Mouse (Mus musculus) limb, embryonic 12.5 days (tissue): ENCODE measurements around the gene Gps2. TPM values are rescaled to one million over a fixed set of nuclear protein-coding genes. Genes with fewer than 3 reads are reported as not detected.
A peak's percentile ranks its signal among the peaks of the same experiment; 100 is the strongest.
"Not testable (repeated sequence)": the region's sequence is repeated elsewhere in the genome, so short reads cannot be mapped to it uniquely, and the experiment has no call there.

ENCODE experiments used
- ATAC-seq: fragments of 200-750 bp; cut with Nextera tagmentation; 2 replicates; pipeline ENCODE4 v1.8.0; 2017; ENCODE audit warnings: low read depth, moderate TSS enrichment; ENCODE audit not compliant: insufficient number of reproducible peaks, insufficient read depth, low FRiP score, low TSS enrichment
- H3K27ac ChIP-seq: fragments of 300-500 bp; sonication (generic); 2 replicates; pipeline ENCODE4 v1.5.1; 2016; ENCODE audit warnings: mild to moderate bottlenecking, moderate library complexity
- H3K27me3 ChIP-seq: fragments of 300-500 bp; sonication (generic); 2 replicates; pipeline ENCODE4 v1.6.1; 2016; ENCODE audit warnings: mild to moderate bottlenecking, moderate library complexity
- H3K36me3 ChIP-seq: fragments of 300-500 bp; sonication (generic); 2 replicates; pipeline ENCODE4 v1.6.1; 2016; ENCODE audit warnings: mild to moderate bottlenecking, moderate library complexity
- H3K4me1 ChIP-seq: fragments of 300-500 bp; sonication (generic); replicated peaks from 2 replicates; pipeline ENCODE4 v1.6.1; 2016
- H3K4me2 ChIP-seq: fragments of 300-500 bp; sonication (generic); 2 replicates; pipeline ENCODE4 v1.6.1; 2016; ENCODE audit warnings: mild to moderate bottlenecking, moderate library complexity
- H3K4me3 ChIP-seq: fragments of 300-500 bp; sonication (generic); replicated peaks from 2 replicates; pipeline ENCODE4 v1.5.1; 2016; ENCODE audit warnings: mild to moderate bottlenecking
- H3K9ac ChIP-seq: fragments of 300-500 bp; sonication (generic); replicated peaks from 2 replicates; pipeline ENCODE4 v1.6.1; 2016; ENCODE audit warnings: mild to moderate bottlenecking, moderate library complexity
- H3K9me3 ChIP-seq: fragments of 300-500 bp; sonication (generic); 2 replicates; pipeline ENCODE4 v1.6.1; 2016; ENCODE audit warnings: mild to moderate bottlenecking, moderate library complexity
- WGBS: fragments of 180-500 bp; shearing (Covaris S2); methylation state at CpG from one replicate; pipeline ENCODE4 v1.1.7; 2016; 5-methylcytosine and 5-hydroxymethylcytosine counted together
- polyA plus RNA-seq: library from polyadenylated mRNA; unstranded; fragments of >200 nt; fragmentation: Nextera tagmentation; extraction: Ambion mirVana; gene quantifications from 2 replicates; pipeline ENCODE4 v1.2.1, GENCODE M21; 2016

The Gps2 gene
- polyA plus RNA-seq, 1 experiment from 2014 or later, result 92.0 TPM

DNA sequence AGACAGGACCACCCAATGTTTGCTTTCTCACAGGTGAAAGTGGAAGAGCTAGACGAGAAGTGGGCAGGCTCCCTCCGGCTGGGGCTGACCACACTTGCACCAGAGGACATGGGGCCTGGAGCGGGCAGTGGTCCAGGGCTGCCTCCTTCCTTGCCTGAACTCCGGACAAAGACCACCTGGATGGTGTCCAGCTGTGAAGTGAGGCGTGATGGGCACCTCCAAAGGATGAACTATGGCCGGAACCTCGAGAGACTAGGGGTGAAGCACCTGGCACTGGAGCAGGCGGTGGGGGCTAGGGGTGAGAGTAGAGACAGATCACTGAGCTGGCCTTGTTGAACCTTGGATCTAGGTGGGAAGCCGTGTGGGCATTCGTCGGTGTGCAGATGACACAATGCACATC is 5.0 kb upstream of the Gps2 start:
- Histone ChIP-seq H3K4me2 (no peak overlapping the region), H3K9ac (no peak overlapping the region), H3K4me3 (no peak overlapping the region), H3K9me3 (no peaks in the 10 kb centered on the region), H3K36me3 (peaks cover 98% of the 10 kb centered on the region), H3K27ac (no peak overlapping the region), H3K4me1 (peaks cover 9% of the 10 kb centered on the region), H3K27me3 (no peaks in the 10 kb centered on the region)
- no peak for ATAC-seq
- WGBS, result 93% methylated on average over 11 of the region's 11 CpGs

DNA sequence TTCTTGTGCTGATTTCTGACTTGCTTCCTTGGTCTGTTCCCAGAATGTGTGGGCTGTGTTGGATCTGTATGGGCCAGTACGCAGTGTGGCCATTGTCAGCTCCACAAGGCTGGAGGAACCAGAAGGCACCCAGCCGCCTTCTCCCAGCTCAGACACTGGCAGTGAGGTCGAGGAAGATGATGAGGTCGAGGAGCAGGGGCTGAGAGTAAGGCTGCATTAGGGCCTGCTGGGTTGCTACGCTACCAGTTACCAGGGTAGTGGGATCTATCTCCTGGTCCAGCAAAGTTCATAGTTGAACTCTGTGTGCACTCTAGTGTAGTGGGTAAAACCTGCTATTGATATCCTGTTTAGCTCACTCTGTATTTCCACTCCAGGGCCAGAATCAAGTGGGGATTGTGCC is 4.5 kb upstream of the Gps2 start:
- Histone ChIP-seq H3K4me1 (peaks cover 9% of the 10 kb centered on the region), H3K27me3 (no peaks in the 10 kb centered on the region), H3K9me3 (no peaks in the 10 kb centered on the region), H3K36me3 (peaks cover 93% of the 10 kb centered on the region), H3K27ac (no peak overlapping the region), H3K9ac (no peak overlapping the region), H3K4me3 (no peak overlapping the region), H3K4me2 (no peak overlapping the region)
- WGBS, result 86% methylated on average over 5 of the region's 5 CpGs
- no peak for ATAC-seq

DNA sequence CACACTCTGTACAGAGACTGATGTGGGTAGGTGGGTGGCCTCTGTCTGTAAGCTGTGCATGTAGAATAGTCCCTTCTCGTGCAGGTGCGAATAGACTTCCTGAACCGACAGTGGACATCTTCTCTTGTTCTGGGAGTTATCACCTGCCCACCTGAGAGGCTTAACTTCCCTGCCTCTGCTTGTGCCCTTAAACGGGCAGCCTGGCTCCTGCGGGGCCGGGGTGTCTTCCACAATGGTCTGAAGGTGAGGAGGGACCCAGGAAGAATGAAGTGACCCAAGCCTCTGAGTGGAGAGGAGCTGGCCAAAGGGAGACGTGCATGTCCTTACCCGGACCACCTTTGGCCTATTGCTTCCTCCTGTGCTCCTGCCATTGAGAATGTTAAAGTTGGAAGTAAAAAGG is 3.5 kb upstream of the Gps2 start:
- WGBS, result 94% methylated on average over 8 of the region's 8 CpGs
- Histone ChIP-seq H3K36me3 (peaks cover 91% of the 10 kb centered on the region), H3K4me2 (no peak overlapping the region), H3K27ac (no peak overlapping the region), H3K4me1 (peaks cover 17% of the 10 kb centered on the region), H3K4me3 (no peak overlapping the region), H3K9ac (no peak overlapping the region), H3K27me3 (no peaks in the 10 kb centered on the region), H3K9me3 (no peaks in the 10 kb centered on the region)
- ATAC-seq, result no peak

DNA sequence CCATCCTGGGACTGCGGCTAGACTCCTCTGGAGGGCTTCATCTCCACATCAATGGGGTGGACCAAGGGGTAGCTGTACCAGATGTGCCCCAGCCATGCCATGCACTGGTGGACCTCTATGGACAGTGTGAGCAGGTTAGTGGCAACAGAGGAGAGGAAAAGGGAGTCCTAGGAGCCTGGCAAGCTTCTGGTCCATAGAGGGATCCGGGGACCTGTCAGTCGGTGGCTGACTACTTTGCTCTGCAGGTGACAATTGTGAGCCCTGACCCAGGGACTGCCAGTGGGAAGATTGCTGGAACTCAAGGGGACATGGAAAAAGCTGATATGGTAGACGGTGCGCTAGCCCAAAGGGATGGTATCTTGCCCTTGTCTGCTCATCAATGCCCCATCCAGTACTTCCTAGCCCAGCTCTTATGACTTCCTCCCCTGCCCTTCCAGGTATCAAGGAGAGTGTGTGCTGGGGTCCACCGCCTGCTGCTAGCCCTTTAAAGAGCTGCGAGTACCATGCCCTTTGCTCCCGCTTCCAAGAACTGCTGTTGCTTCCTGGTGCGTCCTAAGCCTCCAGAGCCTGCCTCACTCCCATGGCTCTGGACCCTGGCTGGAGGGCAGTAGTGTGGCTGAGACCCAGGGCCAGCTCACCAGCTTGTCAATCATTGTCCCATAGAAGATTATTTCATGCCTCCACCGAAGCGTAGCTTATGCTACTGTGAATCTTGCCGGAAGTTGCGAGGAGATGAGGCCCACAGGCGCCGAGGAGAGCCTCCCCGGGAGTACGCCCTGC is 2.7 kb upstream of the Gps2 start:
- ATAC-seq, result no peak
- WGBS, result 93% methylated on average over 17 of the region's 17 CpGs
- no peak overlapping the region for H3K9ac ChIP-seq

DNA sequence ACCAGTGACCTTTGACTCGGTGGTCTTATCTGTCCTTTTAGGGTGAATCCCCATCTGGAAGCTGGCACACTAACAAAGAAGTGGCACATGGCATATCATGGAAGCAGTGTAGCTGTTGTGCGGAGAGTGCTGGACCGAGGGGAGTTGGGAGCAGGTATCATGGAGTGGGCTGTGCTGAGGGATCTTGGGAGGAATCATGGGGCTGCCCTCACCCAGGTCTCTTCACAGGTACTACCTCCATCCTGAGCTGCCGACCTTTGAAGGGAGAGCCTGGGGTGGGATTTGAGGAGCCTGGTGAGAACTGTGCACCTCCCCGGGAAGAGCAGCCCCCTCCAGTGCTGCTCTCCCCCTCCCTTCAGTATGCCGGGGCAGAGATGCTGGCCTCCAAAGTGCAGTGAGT is 2.0 kb upstream of the Gps2 start:
- Histone ChIP-seq H3K27ac (no peak overlapping the region), H3K9ac (no peak overlapping the region), H3K4me2 (no peak overlapping the region), H3K9me3 (no peaks in the 10 kb centered on the region), H3K36me3 (peaks cover 91% of the 10 kb centered on the region), H3K4me3 (no peak overlapping the region), H3K4me1 (peaks cover 27% of the 10 kb centered on the region), H3K27me3 (no peaks in the 10 kb centered on the region)
- 93% methylated on average over 6 of the region's 6 CpGs for WGBS
- no peak for ATAC-seq

More for the DNA sequence above, 2.7 kb upstream of the Gps2 start:
- Histone ChIP-seq H3K36me3 (peaks cover 91% of the 10 kb centered on the region), H3K27ac (no peak overlapping the region), H3K4me2 (no peak overlapping the region), H3K4me1 (peaks cover 25% of the 10 kb centered on the region), H3K9me3 (no peaks in the 10 kb centered on the region), H3K27me3 (no peaks in the 10 kb centered on the region), H3K4me3 (no peak overlapping the region)

DNA sequence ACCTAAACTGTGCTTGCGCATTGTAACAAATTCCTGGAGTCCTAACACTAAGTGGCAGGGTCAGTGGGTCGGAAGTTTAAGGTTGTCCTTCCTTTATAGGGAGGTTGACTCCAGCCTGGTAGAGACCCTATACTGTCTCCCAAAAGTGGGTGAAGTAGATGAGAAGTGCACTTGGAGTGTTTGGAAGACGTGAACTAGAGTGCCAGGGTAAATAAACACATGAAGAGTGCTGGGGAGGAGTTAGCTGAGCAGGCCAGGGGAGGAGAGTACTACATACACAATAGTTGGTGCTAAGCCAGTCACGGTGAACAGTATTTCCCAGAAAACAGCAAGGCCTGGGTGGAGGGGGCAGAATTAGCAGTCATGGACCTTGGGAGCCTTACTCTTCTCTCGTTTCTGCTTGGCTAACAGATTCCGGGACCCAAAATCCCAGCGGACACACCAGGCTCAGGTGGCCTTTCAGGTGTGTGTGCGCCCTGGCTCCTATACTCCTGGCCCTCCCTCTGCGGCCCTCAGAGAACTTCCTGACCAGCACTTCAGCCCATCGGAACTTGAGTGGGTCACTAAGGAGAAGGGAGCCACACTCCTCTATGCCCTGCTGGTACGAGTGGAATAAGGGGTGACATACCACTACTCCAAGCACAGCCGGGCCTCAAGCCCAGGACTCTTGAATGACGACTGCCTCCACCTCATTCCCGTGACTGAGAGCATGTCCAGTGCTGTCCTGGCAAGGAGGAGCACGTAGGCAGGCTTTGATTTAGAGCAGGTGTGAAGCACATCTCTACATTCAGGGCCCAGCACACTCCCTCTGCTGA is 765 bp upstream of the Gps2 start:
- peak overlapping the region; percentile 93 for H3K9ac ChIP-seq
- WGBS, result 75% methylated on average over 15 of the region's 15 CpGs
- peak overlapping the region; percentile 92 for H3K4me3 ChIP-seq
- peak overlapping the region; percentile 98 for H3K4me2 ChIP-seq
- no peaks in the 10 kb centered on the region for H3K9me3 ChIP-seq
- H3K4me1 ChIP-seq, result peaks cover 33% of the 10 kb centered on the region
- H3K27me3 ChIP-seq, result no peaks in the 10 kb centered on the region
- H3K36me3 ChIP-seq, result peaks cover 91% of the 10 kb centered on the region
- H3K27ac ChIP-seq, result peak overlapping the region; percentile 92; the same call in 1 of the 2 replicates
- ATAC-seq, result 0 out of 2 replicates have a peak, but pooled peaks have one; percentile 24

DNA sequence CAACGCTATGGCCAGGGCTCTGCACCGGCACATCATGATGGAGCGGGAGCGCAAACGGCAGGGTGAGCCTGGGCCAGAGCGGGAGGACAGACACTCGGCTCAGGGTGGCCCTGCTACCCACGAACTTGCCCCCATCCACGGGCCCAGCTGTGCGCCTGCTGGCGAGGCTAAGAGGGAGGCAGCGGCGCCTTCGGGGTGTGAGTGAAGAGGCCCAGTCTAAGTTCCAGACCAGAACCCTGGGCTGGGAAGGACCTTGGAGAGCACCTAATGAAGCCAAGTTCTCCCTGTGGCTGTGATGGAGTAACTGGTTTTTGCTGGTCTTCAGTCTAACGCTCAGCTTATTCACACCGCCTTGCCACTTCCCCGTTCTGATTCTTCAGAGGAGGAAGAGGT is 680 bp downstream of the Gps2 start:
- H3K4me2 ChIP-seq, result peak overlapping the region; percentile 98
- peaks cover 44% of the 10 kb centered on the region for H3K4me1 ChIP-seq
- peak overlapping the region; percentile 93 for H3K9ac ChIP-seq
- peaks cover 91% of the 10 kb centered on the region for H3K36me3 ChIP-seq
- WGBS, result 4% methylated on average over 17 of the region's 17 CpGs
- no peak for ATAC-seq
- peak overlapping the region; percentile 92 for H3K4me3 ChIP-seq
- H3K27me3 ChIP-seq, result no peaks in the 10 kb centered on the region
- peak overlapping the region; percentile 92 for H3K27ac ChIP-seq
- no peaks in the 10 kb centered on the region for H3K9me3 ChIP-seq

DNA sequence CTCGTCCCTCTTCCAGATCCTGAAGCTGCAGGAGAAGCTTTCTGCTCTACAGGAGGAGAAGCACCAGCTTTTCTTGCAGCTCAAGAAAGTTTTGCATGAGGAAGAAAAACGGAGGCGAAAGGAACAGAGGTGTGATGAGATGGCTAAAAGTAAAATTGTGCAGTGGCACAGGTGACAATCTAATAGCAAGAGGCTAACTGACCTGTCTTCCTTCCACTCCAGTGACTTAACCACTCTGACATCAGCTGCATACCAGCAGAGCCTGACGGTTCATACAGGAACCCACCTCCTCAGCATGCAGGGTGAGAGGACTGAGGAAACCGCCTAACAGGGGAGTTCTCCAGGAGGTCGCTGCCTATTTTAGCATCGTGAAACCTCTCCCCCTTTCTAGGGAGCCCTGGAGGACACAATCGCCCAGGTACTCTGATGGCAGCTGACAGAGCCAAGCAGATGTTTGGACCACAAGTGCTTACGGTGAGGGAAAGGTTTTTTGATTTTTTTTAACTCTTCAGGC is 1.3 kb downstream of the Gps2 start:
- no peak overlapping the region; the same call in 1 of the 2 replicates for H3K9ac ChIP-seq
- H3K36me3 ChIP-seq, result peaks cover 85% of the 10 kb centered on the region
- no peak overlapping the region for H3K27ac ChIP-seq
- 31% methylated on average over 9 of the region's 9 CpGs for WGBS
- no peaks in the 10 kb centered on the region for H3K27me3 ChIP-seq
- H3K9me3 ChIP-seq, result no peaks in the 10 kb centered on the region
- no peak for ATAC-seq
- H3K4me1 ChIP-seq, result peaks cover 50% of the 10 kb centered on the region
- H3K4me3 ChIP-seq, result peak overlapping the region; percentile 92
- H3K4me2 ChIP-seq, result peak overlapping the region; percentile 98

DNA sequence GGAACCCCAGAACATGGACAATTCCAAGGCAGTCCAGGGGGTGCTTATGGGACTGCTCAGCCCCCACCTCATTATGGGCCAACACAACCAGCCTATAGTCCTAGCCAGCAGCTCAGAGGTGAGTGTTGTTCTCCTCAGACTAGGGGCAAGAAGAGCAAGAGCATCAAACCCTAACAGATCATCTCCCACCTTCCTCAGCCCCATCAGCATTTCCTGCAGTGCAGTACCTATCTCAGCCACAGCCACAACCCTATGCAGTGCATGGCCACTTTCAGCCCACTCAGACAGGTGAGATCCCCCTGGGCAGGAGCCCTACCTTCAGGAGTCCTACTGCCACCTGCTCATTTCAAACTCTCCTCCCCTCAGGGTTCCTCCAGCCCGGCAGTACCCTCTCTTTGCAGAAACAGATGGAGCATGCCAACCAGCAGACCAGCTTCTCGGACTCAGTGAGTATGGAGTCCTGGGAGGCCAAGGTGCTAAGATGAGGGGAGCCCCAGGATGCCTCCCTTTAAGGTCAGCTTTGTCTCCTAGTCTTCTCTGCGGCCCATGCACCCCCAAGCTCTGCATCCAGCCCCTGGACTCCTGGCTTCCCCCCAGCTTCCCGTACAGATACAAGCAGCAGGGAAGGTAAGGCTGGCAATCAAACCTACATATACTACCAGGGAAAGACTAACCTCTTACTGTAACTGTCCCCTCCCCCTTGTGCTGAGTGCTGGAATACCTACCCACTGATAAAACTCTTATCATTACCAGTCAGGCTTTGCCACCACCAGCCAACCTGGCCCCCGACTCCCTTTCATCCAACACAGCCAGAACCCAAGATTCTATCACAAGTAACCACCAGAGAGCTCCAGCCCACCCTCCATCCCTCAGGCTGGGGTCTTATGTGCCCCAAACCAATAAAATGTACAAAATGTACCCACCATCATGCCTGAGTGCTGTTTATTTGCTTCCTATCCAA is 2.3 kb downstream of the Gps2 start:
- Histone ChIP-seq H3K4me1 (peaks cover 50% of the 10 kb centered on the region), H3K27ac (0 out of 2 replicates have a peak overlapping the region, but pooled peaks have one; percentile 12), H3K9me3 (no peaks in the 10 kb centered on the region), H3K4me3 (peak overlapping the region; percentile 13; the same call in 1 of the 2 replicates), H3K27me3 (no peaks in the 10 kb centered on the region), H3K9ac (no peak overlapping the region; the same call in 1 of the 2 replicates), H3K4me2 (peak overlapping the region; percentile 98), H3K36me3 (peaks cover 76% of the 10 kb centered on the region)
- ATAC-seq, result no peak
- 59% methylated on average over 5 of the region's 5 CpGs for WGBS

DNA sequence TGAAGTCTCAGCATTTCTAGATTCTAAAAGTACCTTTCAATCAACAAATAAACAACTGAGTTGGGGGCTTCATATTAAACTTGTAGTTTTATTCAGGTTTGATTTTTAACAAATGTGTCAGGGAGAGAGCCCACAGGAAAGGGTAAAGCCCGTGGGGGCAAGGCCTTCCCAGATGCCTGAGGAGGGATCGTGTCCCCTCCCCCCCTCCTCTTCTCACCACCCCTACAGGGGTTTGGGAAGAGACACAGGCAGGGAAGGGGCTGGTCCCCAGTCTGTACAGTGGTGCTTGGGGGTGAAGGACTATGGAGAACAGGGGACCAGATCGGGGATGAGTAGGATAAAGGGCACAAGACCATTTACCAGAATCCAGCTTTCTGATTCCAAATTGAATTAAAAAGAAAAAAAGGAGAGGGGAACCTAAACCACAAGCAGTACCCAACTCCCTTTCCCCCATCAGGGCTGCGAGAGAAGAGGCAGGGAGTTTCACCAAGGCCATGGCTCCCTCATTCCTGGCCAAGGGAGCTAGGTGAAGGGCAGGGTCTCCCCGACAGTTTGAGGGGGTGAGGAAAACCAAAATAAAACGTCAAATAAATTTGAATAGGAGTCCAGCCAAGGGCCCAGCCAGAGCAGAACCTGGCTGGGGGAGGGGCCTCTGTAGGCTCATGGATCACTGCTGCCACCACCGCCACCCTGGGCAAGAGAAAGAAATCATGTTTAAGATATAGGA is 3.1 kb downstream of the Gps2 start:
- H3K4me3 ChIP-seq, H3K27ac ChIP-seq, H3K9ac ChIP-seq, H3K27me3 ChIP-seq, ATAC-seq, H3K4me2 ChIP-seq, H3K9me3 ChIP-seq: not testable (repeated sequence)
- H3K4me1 ChIP-seq, result peaks cover 50% of the 10 kb centered on the region
- 65% methylated on average over 7 of the region's 7 CpGs for WGBS
- H3K36me3 ChIP-seq, result peaks cover 67% of the 10 kb centered on the region
